Mouse (Mus musculus): ENCODE measurements around the gene Wrnip1. TPM values are rescaled to one million over a fixed set of nuclear protein-coding genes. Genes with fewer than 3 reads are reported as not detected.

The Wrnip1 gene
- polyA plus RNA-seq, 1 experiment from 2014 or later, result 11.1 TPM

Other genes starting within 250 kb of the Wrnip1 start
- gene Mylk4, start 18.1 kb upstream of the Wrnip1 start, polyA plus RNA-seq (2015; fragmentation: Nextera tagmentation; extraction: Ambion mirVana), result 0.02 and 0.06 TPM in 2 replicates
- gene D930007J09Rik, start 811 bp downstream of the Wrnip1 start, polyA plus RNA-seq (2015; fragmentation: Nextera tagmentation; extraction: Ambion mirVana), result not detected in 2 replicates
- 16.1 and 16.5 TPM in 2 replicates for gene Serpinb1a, start 49.1 kb downstream of the Wrnip1 start, polyA plus RNA-seq (2015; fragmentation: Nextera tagmentation; extraction: Ambion mirVana)
- gene Serpinb1c, start 96.2 kb downstream of the Wrnip1 start, polyA plus RNA-seq (2015; fragmentation: Nextera tagmentation; extraction: Ambion mirVana), result not detected in 2 replicates
- gene Serpinb6b, start 163.2 kb downstream of the Wrnip1 start, polyA plus RNA-seq (2015; fragmentation: Nextera tagmentation; extraction: Ambion mirVana), result 5.5 and 5.8 TPM in 2 replicates
- gene Serpinb9, start 201.2 kb downstream of the Wrnip1 start, polyA plus RNA-seq (2015; fragmentation: Nextera tagmentation; extraction: Ambion mirVana), result 2.1 and 2.2 TPM in 2 replicates
- 0.10 TPM in 1 of 2 replicates, not detected in the other for gene Serpinb9b, start 225.4 kb downstream of the Wrnip1 start, polyA plus RNA-seq (2015; fragmentation: Nextera tagmentation; extraction: Ambion mirVana)

Measured in liver, embryonic 13.5 days (tissue).